Mouse (Mus musculus) testis, adult 2 months (tissue): ENCODE measurements at regions not wholly inside any gene's neighbourhood (a gene's known extent, or its start where the extent isn't known, plus 50 kb on each side); places are given as distances from the start of the nearest gene placed in this dataset.

Source experiments
- CTCF ChIP-seq: fragments of 200-500 bp; IDR thresholded peaks from 2 replicates; pipeline ENCODE4 v1.5.1; 2012; ENCODE audit warnings: low read depth, mild to moderate bottlenecking, inconsistent platforms, low read length, moderate library complexity; ENCODE audit not compliant: control insufficient read depth, insufficient read depth, insufficient replicate concordance
- POLR2A ChIP-seq: fragments of 200-500 bp; IDR thresholded peaks from 2 replicates; pipeline ENCODE4 v1.6.1; 2012; ENCODE audit warnings: low read depth, mild to moderate bottlenecking, inconsistent platforms, low read length, moderate library complexity; ENCODE audit not compliant: control insufficient read depth

DNA sequence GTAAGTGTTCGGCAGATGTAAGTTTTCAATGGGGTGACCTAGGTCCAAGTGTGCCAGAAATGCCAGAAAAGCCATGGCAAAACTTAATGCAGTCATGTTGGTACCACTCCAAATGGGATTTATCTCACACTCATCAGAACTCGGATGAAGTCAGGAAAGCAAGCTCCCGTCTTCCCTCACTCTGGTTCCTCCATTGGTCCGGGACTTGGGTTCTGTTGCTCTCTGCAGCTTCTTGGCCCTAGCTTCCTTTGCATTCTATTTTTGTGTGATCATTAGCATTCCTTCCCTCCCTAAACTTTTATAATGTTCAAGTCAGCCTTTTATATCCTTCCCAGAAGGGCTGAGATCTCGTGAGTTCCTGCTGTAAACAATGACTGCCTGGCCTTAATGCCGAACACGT lies 85.9 kb upstream of the Twist2 start:
- TF ChIP-seq POLR2A, result no peak
- TF ChIP-seq CTCF, result no peak
